Mouse (Mus musculus) liver, adult 2 months (tissue): ENCODE measurements around the gene Morn1. TPM values are rescaled to one million over a fixed set of nuclear protein-coding genes. Genes with fewer than 3 reads are reported as not detected.

Experiments used
- DNase-seq: peaks from one replicate; pipeline ENCODE4 v3.0.0-alpha.2; 2011; ENCODE audit warnings: low read depth, low spot score; ENCODE audit errors: extremely low read depth
- H3K27ac ChIP-seq: fragments of 200-500 bp; replicated peaks from 2 replicates; pipeline ENCODE4 v1.5.1; 2012; ENCODE audit warnings: low read depth, mild to moderate bottlenecking, control low read depth, inconsistent platforms, low read length; ENCODE audit not compliant: insufficient read depth
- H3K27me3 ChIP-seq: fragments of 200-500 bp; 2 replicates; pipeline ENCODE4 v1.6.1; 2012; ENCODE audit warnings: mild to moderate bottlenecking, moderate library complexity, low read length, inconsistent platforms; ENCODE audit not compliant: control insufficient read depth, insufficient read depth
- H3K36me3 ChIP-seq: fragments of 200-500 bp; 2 replicates; pipeline ENCODE4 v1.6.1; 2012; ENCODE audit warnings: low read length, inconsistent platforms; ENCODE audit not compliant: control insufficient read depth, insufficient read depth
- H3K4me1 ChIP-seq: fragments of 200-500 bp; 2 replicates; pipeline ENCODE4 v1.6.1; 2011; ENCODE audit warnings: low read length; ENCODE audit not compliant: control insufficient read depth, insufficient read depth
- H3K4me3 ChIP-seq: fragments of 200-500 bp; 2 replicates; pipeline ENCODE4 v1.5.1; 2011; ENCODE audit warnings: low read depth, mild to moderate bottlenecking, control low read depth, low read length, moderate library complexity; ENCODE audit not compliant: insufficient read depth
- H3K79me2 ChIP-seq: fragments of 200-500 bp; 2 replicates; pipeline ENCODE4 v1.6.1; 2012; ENCODE audit warnings: inconsistent platforms, mild to moderate bottlenecking, low read length, moderate library complexity; ENCODE audit not compliant: control insufficient read depth, insufficient read depth
- H3K9ac ChIP-seq: fragments of 200-500 bp; 2 replicates; pipeline ENCODE4 v1.6.1; 2012; ENCODE audit warnings: low read depth, mild to moderate bottlenecking, control low read depth, inconsistent platforms, low read length
- CTCF ChIP-seq: fragments of 200-500 bp; IDR thresholded peaks from 2 replicates; pipeline ENCODE4 v1.5.1; 2011; ENCODE audit warnings: low read depth, low read length, control low read depth
- POLR2A ChIP-seq: fragments of 200-500 bp; IDR thresholded peaks from 2 replicates; pipeline ENCODE4 v1.6.1; 2011; ENCODE audit warnings: low read length, control low read depth; ENCODE audit not compliant: insufficient read depth; ENCODE audit errors: extremely low read depth
- WGBS: fragments of 180-500 bp; shearing (Covaris S2); methylation state at CpG from one replicate; pipeline ENCODE4 v1.1.7; 2018; 5-methylcytosine and 5-hydroxymethylcytosine counted together
- polyA plus RNA-seq: library from polyadenylated mRNA; depleted of rRNA; stranded (reverse); fragments of >200 nt; gene quantifications from 2 replicates; pipeline ENCODE4 v1.2.3, GENCODE M21; 2012
- total RNA-seq: library from RNA; depleted of rRNA; stranded (reverse); fragments of >200 nt; gene quantifications from 2 replicates; pipeline ENCODE4 v1.2.3, GENCODE M21; 2014

Morn1 gene
- total and polyA plus RNA-seq, 2 experiments: 3.6 to 4.2 TPM

DNA sequence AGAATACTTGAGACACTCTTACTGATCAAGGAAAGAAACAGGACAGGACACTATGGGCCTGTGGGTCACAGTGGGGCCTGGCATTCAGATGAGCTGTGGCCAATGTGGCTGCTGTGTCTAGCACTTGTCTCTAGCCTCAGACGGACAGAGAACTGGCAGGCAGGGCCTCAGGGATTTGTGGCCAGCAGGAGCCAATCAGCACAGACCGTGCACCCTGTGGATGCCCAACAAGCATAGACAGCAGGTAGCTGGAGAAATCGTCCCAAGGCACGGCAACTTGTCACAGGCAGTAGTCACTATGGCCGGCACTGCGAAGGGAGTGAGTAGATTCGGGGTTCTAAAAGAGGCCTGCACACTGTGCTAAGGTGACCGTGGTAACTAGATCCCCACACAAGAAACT is 77.3 kb downstream of the Morn1 start:
- WGBS: 67% methylated on average over 8 of the region's 8 CpGs
- H3K27ac ChIP-seq: no peak overlapping the region
- H3K79me2 ChIP-seq: peaks cover 46% of the 10 kb centered on the region
- no peak overlapping the region for H3K4me3 ChIP-seq
- no peak overlapping the region for H3K9ac ChIP-seq
- H3K27me3 ChIP-seq: no peaks in the 10 kb centered on the region
- H3K36me3 ChIP-seq: peaks cover under 1% of the 10 kb centered on the region; the same call in 1 of the 2 replicates
- TF ChIP-seq CTCF (no peak), POLR2A (no peak)
- DNase-seq: no peak
- H3K4me1 ChIP-seq: peaks cover 23% of the 10 kb centered on the region

- no peak overlapping the region for H3K9ac ChIP-seq
- no peaks in the 10 kb centered on the region for H3K36me3 ChIP-seq
- DNase-seq: peak; percentile 55
- H3K4me1 ChIP-seq: peaks cover 23% of the 10 kb centered on the region
- peaks cover 54% of the 10 kb centered on the region for H3K79me2 ChIP-seq
- no peak for TF ChIP-seq CTCF
- TF ChIP-seq POLR2A: no peak
- H3K27me3 ChIP-seq: no peaks in the 10 kb centered on the region
- 0 out of 2 replicates have a peak overlapping the region, but pooled peaks have one; percentile 3 for H3K27ac ChIP-seq
- H3K4me3 ChIP-seq: no peak overlapping the region
- WGBS: 45% methylated on average over 6 of the region's 6 CpGs
These were observed 78.2 kb downstream of the Morn1 start for GRCm38 (mm10) chr4:155164550-155164949.

DNA sequence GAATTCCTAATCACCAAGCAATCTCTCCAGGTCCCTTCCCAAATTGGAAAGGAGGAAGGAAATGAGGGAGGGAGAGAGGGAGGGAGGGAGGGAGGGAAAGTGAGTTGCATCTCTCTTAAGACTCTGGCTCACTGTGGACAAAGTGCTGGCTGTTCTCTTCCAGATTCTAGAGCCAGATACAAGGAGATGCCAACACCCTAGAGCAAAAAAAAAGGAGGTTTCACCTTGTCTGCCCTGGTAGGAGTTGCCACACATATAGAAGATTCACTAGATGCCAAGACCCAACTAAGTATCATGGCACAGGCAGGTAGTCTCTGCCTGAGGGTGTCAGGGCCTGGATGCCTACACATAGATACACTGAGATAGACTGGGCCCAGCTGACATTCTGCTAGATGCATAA is 79.5 kb downstream of the Morn1 start:
- Histone ChIP-seq H3K79me2 (peaks cover 58% of the 10 kb centered on the region), H3K4me3 (no peak overlapping the region), H3K27me3 (no peaks in the 10 kb centered on the region), H3K4me1 (peaks cover 23% of the 10 kb centered on the region), H3K36me3 (no peaks in the 10 kb centered on the region), H3K9ac (no peak overlapping the region), H3K27ac (no peak overlapping the region)
- DNase-seq: no peak
- TF ChIP-seq CTCF (no peak), POLR2A (no peak)

GRCm38 (mm10) chr4:155168835-155169252 is 82.5 kb downstream of the Morn1 start:
- Histone ChIP-seq H3K27ac (no peak overlapping the region), H3K27me3 (no peaks in the 10 kb centered on the region), H3K79me2 (peaks cover 76% of the 10 kb centered on the region), H3K4me1 (peaks cover 18% of the 10 kb centered on the region), H3K9ac (no peak overlapping the region), H3K4me3 (no peak overlapping the region), H3K36me3 (no peaks in the 10 kb centered on the region)
- DNase-seq: no peak
- no peak for TF ChIP-seq CTCF
- no peak for TF ChIP-seq POLR2A
- 94% methylated on average over 8 of the region's 8 CpGs for WGBS

DNA sequence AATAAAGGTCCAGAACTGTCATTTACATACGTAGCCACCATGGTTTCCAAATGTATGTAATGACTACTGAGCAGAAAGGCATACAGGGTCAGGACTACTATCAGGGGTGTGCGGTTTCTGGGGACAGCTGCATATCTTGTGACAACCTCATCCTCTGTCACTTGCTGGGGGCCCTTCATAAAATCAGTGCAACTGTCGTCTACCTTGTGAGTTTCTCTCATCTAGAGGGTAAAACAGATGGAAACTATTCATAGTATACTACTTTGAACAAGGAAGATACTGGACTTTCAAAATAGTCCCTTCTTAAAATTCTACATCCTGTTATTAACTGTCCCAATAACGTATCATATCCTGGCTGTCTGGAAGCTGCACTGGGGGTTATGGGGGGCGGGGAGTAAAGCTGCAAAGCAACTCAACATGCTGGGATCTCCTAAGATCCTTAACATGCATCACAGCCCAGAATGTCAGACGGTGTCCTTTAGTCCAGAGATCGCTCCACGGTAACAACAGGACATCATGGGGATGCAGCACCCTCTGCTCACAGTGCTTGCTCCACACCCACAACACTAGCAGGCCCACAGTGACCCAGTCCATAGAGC is 84.3 kb downstream of the Morn1 start:
- no peak for TF ChIP-seq POLR2A
- TF ChIP-seq CTCF: no peak
- peaks cover 80% of the 10 kb centered on the region for H3K79me2 ChIP-seq
- no peak for DNase-seq
- WGBS: 70% methylated on average over 8 of the region's 8 CpGs
- no peak overlapping the region for H3K27ac ChIP-seq
- no peaks in the 10 kb centered on the region for H3K36me3 ChIP-seq
- H3K4me1 ChIP-seq: peaks cover 11% of the 10 kb centered on the region; the same call in 1 of the 2 replicates
- H3K9ac ChIP-seq: no peak overlapping the region
- H3K4me3 ChIP-seq: no peak overlapping the region
- H3K27me3 ChIP-seq: no peaks in the 10 kb centered on the region

DNA sequence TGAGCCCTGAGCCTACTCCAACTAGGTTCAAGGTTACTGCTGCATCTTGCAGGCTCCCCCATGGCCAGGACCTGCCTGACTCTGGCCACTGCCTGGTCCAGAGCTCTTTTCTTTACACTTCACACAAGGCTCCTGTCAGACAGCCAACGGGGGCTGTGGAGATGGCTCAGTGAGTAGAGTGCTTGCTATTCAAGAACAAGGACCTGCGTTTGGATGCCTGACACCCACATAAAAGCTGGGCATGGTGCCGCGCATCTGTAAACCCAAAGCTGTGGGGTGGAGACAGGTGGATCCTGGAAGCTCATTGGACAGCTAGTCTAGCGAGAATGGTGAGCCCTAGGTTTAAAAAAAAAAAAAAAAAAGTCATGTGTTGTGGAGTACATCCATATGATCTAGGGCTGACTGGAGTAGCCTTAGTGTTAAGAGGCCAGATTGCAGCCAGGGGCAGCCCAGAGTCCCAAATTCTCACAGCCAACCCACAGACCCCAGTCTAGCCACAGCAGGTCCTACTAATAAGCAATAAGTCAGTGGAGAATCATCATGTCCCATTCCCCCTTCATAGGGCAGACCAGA is 85.7 kb downstream of the Morn1 start:
- no peak for TF ChIP-seq POLR2A
- TF ChIP-seq CTCF: no peak
- Histone ChIP-seq H3K27ac (no peak overlapping the region), H3K27me3 (no peaks in the 10 kb centered on the region), H3K4me3 (no peak overlapping the region), H3K9ac (no peak overlapping the region), H3K36me3 (no peaks in the 10 kb centered on the region), H3K79me2 (peaks cover 82% of the 10 kb centered on the region), H3K4me1 (peaks cover 16% of the 10 kb centered on the region; the same call in 1 of the 2 replicates)
- WGBS: 84% methylated on average over 5 of the region's 5 CpGs
- DNase-seq: no peak
